In the genomic region with DNA sequence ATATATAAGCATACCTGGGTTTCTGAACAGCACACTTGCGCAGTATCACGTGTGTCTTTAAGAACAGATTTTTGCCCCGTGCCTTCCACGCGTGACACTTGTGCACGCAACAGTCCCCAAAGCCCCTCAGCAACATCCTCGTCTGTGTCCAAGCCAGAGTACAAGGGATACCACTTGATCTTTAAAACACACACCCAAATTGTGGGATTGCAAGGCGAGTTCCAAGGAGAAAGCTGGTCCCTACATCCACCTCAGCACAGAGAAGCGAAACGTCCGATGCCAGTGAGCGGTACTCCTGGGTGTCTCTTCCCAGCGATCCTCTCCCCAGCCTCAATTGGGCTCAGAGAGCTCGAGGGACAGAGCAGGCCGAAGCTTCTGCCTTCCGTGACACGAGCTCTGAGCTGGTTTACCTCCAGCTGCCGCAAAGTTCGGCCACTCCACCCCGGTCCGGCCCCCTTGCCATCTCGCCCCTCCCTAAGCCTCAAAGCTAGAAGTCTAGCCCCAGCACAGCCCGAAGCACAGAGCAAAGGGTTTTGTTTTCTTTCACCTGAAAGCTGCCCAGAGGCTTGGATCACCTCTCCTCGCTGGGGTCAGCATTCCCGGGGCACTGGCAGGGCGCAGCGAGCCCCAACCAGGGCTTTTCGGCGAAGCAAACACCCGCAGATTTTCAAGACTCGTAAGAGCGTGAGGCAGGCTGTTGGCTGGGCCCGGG, we compare ENCODE assay signal across 10 mouse cellular contexts. TPM values are rescaled to one million over a fixed set of nuclear protein-coding genes. Genes with fewer than 3 reads are reported as not detected.
DNase-seq lines count a peak whose midpoint lies in the region; ATAC-seq and TF ChIP-seq lines count a peak whose summit lies in the region.
"Had no signal": no experiment of that assay in that cellular context is flagged by ENCODE, and none has a peak within 500 bp of the region (broad histone marks: within the 10 kb centered on the region; RNA-seq: fewer than 3 reads in every experiment).

No protein-coding gene starts in this region.

- H3K4me3 ChIP-seq in heart, adult 2 months: peak overlapping the region; percentile 45
- H3K4me3 ChIP-seq in bone marrow macrophage, adult 2 months (ENCODE audit: insufficient read depth, low read length): peak overlapping the region; percentile 34
- H3K4me3 ChIP-seq in hindbrain, embryonic 12.5 days: peak overlapping the region; percentile 40
- peak overlapping the region; percentile 39 for H3K4me3 ChIP-seq in midbrain, embryonic 15.5 days
- H3K4me3 ChIP-seq: erythroblast, embryonic 14.5 days had no signal

- DNase-seq in heart, adult 2 months: peak; percentile 18 to 43
- no peak for DNase-seq in heart, postnatal 25 days (ENCODE audit: low spot score)
- DNase-seq in left cerebral cortex, adult 9 months (ENCODE audit: low spot score in 2 of 2): no peak
- DNase-seq in thymus, postnatal 25 days: no peak
- no peak for DNase-seq in cerebellum, adult 11-12 months

- TF ChIP-seq EP300 in heart, adult 2 months (IDR thresholded peaks at IDR 0.05; ENCODE audit: insufficient read depth, low read depth, low read length): no peak

- ATAC-seq in hindbrain, embryonic 12.5 days (ENCODE audit: low FRiP score): no peak
- ATAC-seq in midbrain, embryonic 15.5 days (replicated peaks): no peak

- WGBS in heart, adult 2 months: 4% methylated on average over 33 of the region's 33 CpGs
- WGBS in hindbrain, embryonic 12.5 days: 1% methylated on average over 33 of the region's 33 CpGs
- WGBS in midbrain, embryonic 15.5 days: 2% methylated on average over 33 of the region's 33 CpGs

- H3K36me3 ChIP-seq in heart, adult 2 months (ENCODE audit: control insufficient read depth, insufficient read depth, low read length): no peaks in the 10 kb centered on the region
- H3K36me3 ChIP-seq in hindbrain, embryonic 12.5 days: no peaks in the 10 kb centered on the region
- no peaks in the 10 kb centered on the region for H3K36me3 ChIP-seq in midbrain, embryonic 15.5 days (replicated peaks)

- peaks cover 2% of the 10 kb centered on the region; the same call in 1 of the 2 replicates for H3K4me1 ChIP-seq in heart, adult 2 months (ENCODE audit: control insufficient read depth, insufficient read depth, low read length)
- H3K4me1 ChIP-seq in bone marrow macrophage, adult 2 months (ENCODE audit: control insufficient read depth, insufficient read depth, low read length): peaks cover 2% of the 10 kb centered on the region; the same call in 1 of the 2 replicates
- peaks cover 31% of the 10 kb centered on the region for H3K4me1 ChIP-seq in hindbrain, embryonic 12.5 days
- peaks cover 39% of the 10 kb centered on the region for H3K4me1 ChIP-seq in midbrain, embryonic 15.5 days

- H3K9ac ChIP-seq in heart, adult 2 months (ENCODE audit: low read depth, low read length): no peak overlapping the region
- H3K9ac ChIP-seq in hindbrain, embryonic 12.5 days: no peak overlapping the region
- H3K9ac ChIP-seq in midbrain, embryonic 15.5 days: no peak overlapping the region

- TF ChIP-seq CTCF in heart, adult 2 months (IDR thresholded peaks at IDR 0.05): no peak
- TF ChIP-seq CTCF in bone marrow macrophage, adult 2 months (IDR thresholded peaks at IDR 0.05; ENCODE audit: low read depth, low read length): no peak

- H3K27ac ChIP-seq in heart, adult 2 months: no peak overlapping the region
- no peak overlapping the region for H3K27ac ChIP-seq in bone marrow macrophage, adult 2 months (ENCODE audit: insufficient read depth, low read depth, low read length)
- H3K27ac ChIP-seq in hindbrain, embryonic 12.5 days: no peak overlapping the region
- H3K27ac ChIP-seq in midbrain, embryonic 15.5 days: no peak overlapping the region

- peak overlapping the region; percentile 75 for H3K4me2 ChIP-seq in hindbrain, embryonic 12.5 days (replicated peaks)
- H3K4me2 ChIP-seq in midbrain, embryonic 15.5 days: peak overlapping the region; percentile 62

- intact Hi-C loops in heart, adult 2 months (cut with DNase I): no loop called here
- intact Hi-C loops in heart, postnatal 25 days (cut with DNase I): loop anchor here (10.0 kb wide), 1 partner anchor 310 kb away; no protein-coding TSS in a partner anchor

- peaks cover 56% of the 10 kb centered on the region for H3K27me3 ChIP-seq in heart, adult 2 months (ENCODE audit: control insufficient read depth, insufficient read depth, low read length)
- peaks cover 86% of the 10 kb centered on the region for H3K27me3 ChIP-seq in hindbrain, embryonic 12.5 days
- peaks cover 70% of the 10 kb centered on the region for H3K27me3 ChIP-seq in midbrain, embryonic 15.5 days (replicated peaks)

- H3K9me3 ChIP-seq in hindbrain, embryonic 12.5 days (replicated peaks): no peaks in the 10 kb centered on the region
- no peaks in the 10 kb centered on the region for H3K9me3 ChIP-seq in midbrain, embryonic 15.5 days

- no peak for TF ChIP-seq POLR2A in heart, adult 2 months (IDR thresholded peaks at IDR 0.05; ENCODE audit: insufficient read depth, low read depth, low read length)
- TF ChIP-seq POLR2A in bone marrow macrophage, adult 2 months (IDR thresholded peaks at IDR 0.05; ENCODE audit: borderline replicate concordance, low read depth, low read length): no peak

- H3K79me2 ChIP-seq in heart, adult 2 months (replicated peaks; ENCODE audit: control insufficient read depth, insufficient read depth, low read length): no peaks in the 10 kb centered on the region

RNA-seq across cellular contexts. Expression of a gene that starts 0.5 kb away (rescaled TPM):
- not detected for total RNA-seq in heart, adult 2 months (2021)
- not detected in 2 replicates for polyA plus RNA-seq in heart, adult 2 months (2012; rRNA removed)
- not detected for total RNA-seq in heart, postnatal 25 days (2021)
- not detected in 2 replicates for polyA plus RNA-seq in bone marrow macrophage, adult 2 months (2012; ENCODE audit: insufficient read depth, insufficient read length, missing spikeins)
- polyA plus RNA-seq in hindbrain, embryonic 12.5 days (2016; fragmentation: Nextera tagmentation; extraction: Ambion mirVana): 1.6 and 2.0 TPM in 2 replicates
- polyA plus RNA-seq in midbrain, embryonic 15.5 days (2015; fragmentation: Nextera tagmentation; extraction: Ambion mirVana): 0.61 and 0.75 TPM in 2 replicates
- polyA plus RNA-seq: erythroblast, embryonic 14.5 days had no signal

RNA-seq across cellular contexts. Expression of a gene that starts 31.6 kb away (rescaled TPM):
- total RNA-seq in heart, adult 2 months (2021): 1 to 10 TPM; 4.1 to 5.4 TPM
- polyA plus RNA-seq in heart, adult 2 months (2012; rRNA removed): 2.1 and 3.7 TPM in 2 replicates
- total RNA-seq in heart, postnatal 25 days (2021): 1 to 10 TPM; 5.5 to 6.8 TPM
- 47.4 and 51.5 TPM in 2 replicates for polyA plus RNA-seq in bone marrow macrophage, adult 2 months (2012; ENCODE audit: insufficient read depth, insufficient read length, missing spikeins)
- 85.8 and 87.1 TPM in 2 replicates for polyA plus RNA-seq in hindbrain, embryonic 12.5 days (2016; fragmentation: Nextera tagmentation; extraction: Ambion mirVana)
- polyA plus RNA-seq in midbrain, embryonic 15.5 days (2015; fragmentation: Nextera tagmentation; extraction: Ambion mirVana): 110 and 115 TPM in 2 replicates

RNA-seq across cellular contexts. Expression of a gene that starts 51.6 kb away (rescaled TPM):
- total RNA-seq in heart, adult 2 months (2021): not detected
- polyA plus RNA-seq in heart, adult 2 months (2012; rRNA removed): not detected in 2 replicates
- not detected for total RNA-seq in heart, postnatal 25 days (2021)
- not detected in 2 replicates for polyA plus RNA-seq in bone marrow macrophage, adult 2 months (2012; ENCODE audit: insufficient read depth, insufficient read length, missing spikeins)
- not detected in 2 replicates for polyA plus RNA-seq in hindbrain, embryonic 12.5 days (2016; fragmentation: Nextera tagmentation; extraction: Ambion mirVana)
- not detected in 2 replicates for polyA plus RNA-seq in midbrain, embryonic 15.5 days (2015; fragmentation: Nextera tagmentation; extraction: Ambion mirVana)
- polyA plus RNA-seq: C2C12; erythroblast, embryonic 14.5 days had no signal

Comparison
In these comparisons a context has a peak if more than half of its experiments do, and no peak if none do; other contexts are left out.
1. DNase-seq: peak in heart, adult 2 months (2 of 2); none in heart, postnatal 25 days (single experiment), left cerebral cortex, adult 9 months (0 of 2), thymus, postnatal 25 days (single experiment) and cerebellum, adult 11-12 months (single experiment).
2. RNA of a gene that starts 31.6 kb away (polyA plus RNA-seq): 110 to 115 TPM in midbrain, embryonic 15.5 days, 85.8 to 87.1 TPM in hindbrain, embryonic 12.5 days and 47.4 to 51.5 TPM in bone marrow macrophage, adult 2 months; 2.1 to 3.7 TPM in heart, adult 2 months; every median in the first group is over 10 times any median in the second.
3. Peak in every context shown above with its lines, with median percentiles within 50 percentile points of each other: H3K4me3 ChIP-seq.